Mouse (Mus musculus) bone marrow, adult 2 months (tissue): ENCODE measurements at regions not wholly inside any gene's neighbourhood (a gene's known extent, or its start where the extent isn't known, plus 50 kb on each side); places are given as distances from the start of the nearest gene placed in this dataset.

Experiments
- CTCF ChIP-seq: fragments of 200-500 bp; IDR thresholded peaks from 2 replicates; pipeline ENCODE4 v1.5.1; 2011; ENCODE audit warnings: low read length, control low read depth; ENCODE audit not compliant: control insufficient read depth, insufficient read depth
- POLR2A ChIP-seq: fragments of 200-500 bp; IDR thresholded peaks from 2 replicates; pipeline ENCODE4 v1.6.1; 2011; ENCODE audit warnings: low read depth, mild to moderate bottlenecking, control low read depth, low read length, borderline replicate concordance; ENCODE audit not compliant: control insufficient read depth

DNA sequence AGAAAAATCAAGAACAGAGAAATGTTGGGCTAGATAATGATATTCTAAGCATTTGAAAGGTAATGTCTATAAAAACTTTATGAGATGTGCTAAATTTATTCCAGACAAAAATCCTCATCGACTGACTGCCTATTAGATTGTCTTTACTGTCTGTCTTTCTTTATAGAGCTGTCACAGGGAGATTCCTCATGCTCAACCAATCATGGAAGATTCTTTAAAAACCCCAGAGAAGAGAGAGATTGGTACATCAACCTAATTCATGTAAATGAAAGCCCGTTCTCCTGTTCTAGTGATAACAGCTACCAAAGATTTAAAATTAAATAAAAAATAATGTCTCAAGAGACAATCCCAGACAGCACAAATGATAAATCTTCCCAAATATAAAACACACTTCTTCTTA, 349.5 kb downstream of the Meis1 start:
- TF ChIP-seq CTCF (no peak), POLR2A (no peak)
